Mouse (Mus musculus): ENCODE measurements at regions not wholly inside any gene's neighbourhood (a gene's known extent, or its start where the extent isn't known, plus 50 kb on each side); places are given as distances from the start of the nearest gene placed in this dataset.

DNA sequence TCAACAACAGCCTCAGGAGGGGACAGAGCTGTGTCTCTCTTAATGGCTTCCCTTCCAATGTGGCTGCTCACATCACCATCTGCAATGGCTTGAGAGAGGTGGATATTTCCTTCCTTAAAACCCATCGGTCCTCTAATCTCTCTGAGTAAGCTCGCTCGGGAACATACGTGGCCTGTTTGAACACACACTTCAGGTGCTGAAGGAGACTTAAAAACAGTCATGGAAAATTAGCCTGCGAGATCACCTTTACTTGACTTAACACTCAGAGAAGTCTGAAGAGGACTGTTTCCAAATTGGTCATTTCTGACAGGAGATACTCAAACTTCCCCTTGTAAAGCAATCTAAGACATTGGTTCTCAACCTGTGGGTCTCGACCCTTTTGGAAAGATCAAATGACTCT lies 83.0 kb downstream of the Vegfa start:
- ATAC-seq, result no peak
- no peaks in the 10 kb centered on the region for H3K4me1 ChIP-seq (ENCODE audit: control insufficient read depth, insufficient read depth, low read depth, low read length)
- no peak overlapping the region for H3K4me2 ChIP-seq (ENCODE audit: low read length)
- no peak overlapping the region for H3K4me3 ChIP-seq (ENCODE audit: low read length)
- H3K9me3 ChIP-seq (ENCODE audit: control insufficient read depth, low read length), result no peaks in the 10 kb centered on the region
- no peaks in the 10 kb centered on the region for H3K36me3 ChIP-seq (ENCODE audit: control insufficient read depth, insufficient read depth, low read length)
- no peak overlapping the region for H3K27ac ChIP-seq (ENCODE audit: low read depth, low read length)
- H3K27me3 ChIP-seq (replicated peaks; ENCODE audit: control insufficient read depth, insufficient read depth, low read length), result no peaks in the 10 kb centered on the region
- no peak overlapping the region for H3K9ac ChIP-seq (ENCODE audit: low read depth, low read length)
- 94% methylated on average over 6 of the region's 6 CpGs for WGBS

DNA sequence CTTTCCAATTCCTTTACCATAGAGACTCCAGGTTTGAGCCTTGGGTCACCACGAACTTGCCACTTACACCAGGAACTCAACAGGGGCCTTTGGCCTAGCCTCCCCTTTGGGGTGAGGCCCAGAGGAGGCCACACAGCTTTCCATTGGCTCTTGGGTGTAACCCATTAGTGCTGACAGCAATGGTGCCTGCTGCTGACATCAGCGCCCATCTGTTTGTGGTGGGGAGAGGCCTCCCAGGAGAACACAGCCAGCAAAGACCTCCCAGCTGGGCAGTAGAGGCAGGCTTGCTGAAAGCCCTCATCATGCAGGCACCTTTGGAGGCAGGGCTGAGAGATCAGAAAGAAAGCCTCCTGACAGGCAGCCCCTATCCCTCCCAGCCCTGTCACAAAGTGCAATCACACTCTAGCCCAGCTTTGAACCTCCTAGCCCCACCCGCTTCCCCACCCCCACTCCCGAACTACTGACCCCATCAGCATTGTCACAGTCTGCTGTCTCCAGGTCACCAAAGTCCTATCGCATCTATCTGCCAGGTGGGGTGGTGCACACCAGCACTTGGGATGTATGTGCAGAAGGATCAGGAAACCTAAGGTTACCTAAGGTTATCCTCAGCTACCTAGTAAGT lies 83.7 kb downstream of the Vegfa start:
- 81% methylated on average over 5 of the region's 5 CpGs for WGBS
- no peak for ATAC-seq
- Histone ChIP-seq H3K36me3 (ENCODE audit: control insufficient read depth, insufficient read depth, low read length) (no peaks in the 10 kb centered on the region), H3K4me1 (ENCODE audit: control insufficient read depth, insufficient read depth, low read depth, low read length) (no peaks in the 10 kb centered on the region), H3K4me2 (ENCODE audit: low read length) (no peak overlapping the region), H3K27me3 (replicated peaks; ENCODE audit: control insufficient read depth, insufficient read depth, low read length) (no peaks in the 10 kb centered on the region), H3K9me3 (ENCODE audit: control insufficient read depth, low read length) (no peaks in the 10 kb centered on the region), H3K9ac (ENCODE audit: low read depth, low read length) (no peak overlapping the region), H3K27ac (ENCODE audit: low read depth, low read length) (no peak overlapping the region), H3K4me3 (ENCODE audit: low read length) (no peak overlapping the region)

DNA sequence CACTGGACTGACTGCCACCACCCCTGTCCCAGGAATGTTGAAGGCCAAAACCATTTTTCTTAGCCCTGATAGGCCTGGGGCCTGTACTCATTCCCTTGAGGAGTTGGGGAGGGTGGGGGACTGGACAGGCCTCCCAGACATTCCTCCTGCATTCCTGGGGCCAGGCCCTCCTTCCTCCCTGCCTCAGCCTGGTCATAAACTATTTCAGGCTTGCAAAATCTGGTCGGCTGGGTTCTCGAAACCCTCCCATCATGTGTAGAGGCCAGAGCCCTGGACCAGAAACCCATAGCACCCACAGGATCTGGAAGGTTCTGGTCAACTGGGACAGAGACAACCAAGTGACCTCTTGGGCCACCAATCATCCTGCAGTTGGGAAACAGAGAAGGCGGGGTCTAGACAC lies 87.2 kb downstream of the Vegfa start:
- H3K36me3 ChIP-seq (ENCODE audit: control insufficient read depth, insufficient read depth, low read length), result no peaks in the 10 kb centered on the region
- WGBS, result 89% methylated on average over 3 of the region's 3 CpGs
- no peak for ATAC-seq
- H3K27ac ChIP-seq (ENCODE audit: low read depth, low read length), result no peak overlapping the region
- H3K4me2 ChIP-seq (ENCODE audit: low read length), result no peak overlapping the region
- H3K27me3 ChIP-seq (replicated peaks; ENCODE audit: control insufficient read depth, insufficient read depth, low read length), result no peaks in the 10 kb centered on the region
- no peaks in the 10 kb centered on the region for H3K9me3 ChIP-seq (ENCODE audit: control insufficient read depth, low read length)
- H3K4me3 ChIP-seq (ENCODE audit: low read length), result no peak overlapping the region
- H3K4me1 ChIP-seq (ENCODE audit: control insufficient read depth, insufficient read depth, low read depth, low read length), result no peaks in the 10 kb centered on the region
- no peak overlapping the region for H3K9ac ChIP-seq (ENCODE audit: low read depth, low read length)

DNA sequence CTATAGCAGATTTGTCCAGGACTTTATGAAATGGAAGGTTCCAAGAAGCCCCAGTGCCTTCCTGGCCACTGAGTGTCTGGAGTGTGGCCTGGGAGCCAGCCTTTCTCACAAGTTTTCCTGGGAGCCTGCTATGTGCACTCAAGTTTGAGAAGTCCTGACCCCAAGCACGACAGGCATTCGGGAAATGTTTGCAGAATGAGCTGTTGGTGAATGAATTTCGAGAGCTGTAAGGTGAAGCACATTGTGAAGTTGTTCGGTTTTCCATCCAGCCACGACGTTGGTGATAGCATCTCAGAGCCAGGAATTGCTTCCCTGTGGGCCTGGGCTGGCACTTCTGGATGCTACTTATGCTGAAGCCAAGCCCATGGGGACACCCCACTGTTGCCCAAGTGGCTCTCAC lies 88.9 kb downstream of the Vegfa start:
- H3K27ac ChIP-seq (ENCODE audit: low read depth, low read length), result no peak overlapping the region
- ATAC-seq, result no peak

DNA sequence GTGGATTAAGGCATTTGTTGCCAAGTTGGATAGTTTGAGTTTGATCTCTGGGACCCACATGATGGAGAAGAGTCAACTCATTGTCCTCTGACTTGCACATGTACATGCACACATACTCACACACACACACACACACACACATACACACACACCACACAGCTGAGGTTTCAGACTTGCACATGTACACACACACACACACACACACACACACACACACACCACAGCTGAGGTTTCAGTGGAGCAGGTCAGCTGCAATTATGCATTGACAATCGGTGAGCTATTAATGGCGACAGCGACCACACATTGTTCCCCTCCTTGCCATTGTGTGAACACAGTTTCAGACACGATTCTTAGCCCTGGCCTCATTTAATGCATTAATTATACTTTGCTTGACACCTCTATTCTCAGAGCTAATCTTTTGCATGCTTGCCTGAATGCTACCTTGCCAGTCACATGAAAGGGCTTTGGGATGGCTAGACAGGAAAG lies 90.2 kb downstream of the Vegfa start:
- Histone ChIP-seq H3K4me1 (ENCODE audit: control insufficient read depth, insufficient read depth, low read depth, low read length) (no peaks in the 10 kb centered on the region), H3K9ac (ENCODE audit: low read depth, low read length) (no peak overlapping the region), H3K4me2 (ENCODE audit: low read length) (no peak overlapping the region), H3K36me3 (ENCODE audit: control insufficient read depth, insufficient read depth, low read length) (no peaks in the 10 kb centered on the region), H3K4me3 (ENCODE audit: low read length) (no peak overlapping the region), H3K27ac (ENCODE audit: low read depth, low read length) (no peak overlapping the region), H3K9me3 (ENCODE audit: control insufficient read depth, low read length) (no peaks in the 10 kb centered on the region), H3K27me3 (replicated peaks; ENCODE audit: control insufficient read depth, insufficient read depth, low read length) (no peaks in the 10 kb centered on the region)
- WGBS, result 17% methylated on average over 4 of the region's 4 CpGs
- ATAC-seq, result no peak

More for the DNA sequence above, 88.9 kb downstream of the Vegfa start:
- WGBS, result 78% methylated on average over 6 of the region's 6 CpGs
- H3K4me3 ChIP-seq (ENCODE audit: low read length), result no peak overlapping the region
- H3K4me2 ChIP-seq (ENCODE audit: low read length), result no peak overlapping the region
- no peaks in the 10 kb centered on the region for H3K4me1 ChIP-seq (ENCODE audit: control insufficient read depth, insufficient read depth, low read depth, low read length)
- H3K36me3 ChIP-seq (ENCODE audit: control insufficient read depth, insufficient read depth, low read length), result no peaks in the 10 kb centered on the region
- H3K9me3 ChIP-seq (ENCODE audit: control insufficient read depth, low read length), result no peaks in the 10 kb centered on the region
- no peak overlapping the region for H3K9ac ChIP-seq (ENCODE audit: low read depth, low read length)
- no peaks in the 10 kb centered on the region for H3K27me3 ChIP-seq (replicated peaks; ENCODE audit: control insufficient read depth, insufficient read depth, low read length)

DNA sequence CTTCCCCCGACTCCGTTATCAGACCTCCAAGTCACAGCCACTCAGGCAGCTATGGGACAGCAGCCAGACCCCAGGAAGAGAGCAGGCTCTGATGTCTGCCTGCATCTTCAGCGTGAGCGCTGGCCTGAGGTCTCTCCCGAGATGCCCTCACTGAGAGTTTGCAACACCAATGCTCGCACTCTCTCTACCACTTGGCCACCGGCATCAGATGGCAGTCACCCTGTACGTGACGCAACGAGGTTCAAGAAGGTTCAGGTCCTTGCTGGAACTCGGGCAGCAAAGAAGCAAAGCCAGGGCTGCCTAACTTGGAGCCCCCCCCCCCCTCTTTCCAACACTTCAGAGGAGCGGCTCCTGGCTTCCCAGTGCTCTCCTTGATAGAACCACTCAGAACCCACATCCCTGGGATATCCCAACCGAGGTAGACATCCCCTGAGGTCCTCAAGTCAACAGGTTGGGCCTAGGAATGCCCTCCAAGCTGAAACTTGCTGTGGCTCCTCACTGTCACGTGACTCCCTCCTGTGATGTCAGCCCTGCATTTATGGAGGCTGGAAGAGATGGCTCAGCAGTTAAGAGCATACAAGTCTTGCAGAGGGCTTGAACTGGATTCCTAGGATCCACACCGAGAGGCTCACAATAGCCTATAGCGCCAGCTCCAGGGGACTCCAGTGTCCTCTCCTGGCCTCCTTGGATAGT lies 91.9 kb downstream of the Vegfa start:
- no peaks in the 10 kb centered on the region for H3K4me1 ChIP-seq (ENCODE audit: control insufficient read depth, insufficient read depth, low read depth, low read length)
- H3K4me3 ChIP-seq (ENCODE audit: low read length), result no peak overlapping the region
- H3K27me3 ChIP-seq (replicated peaks; ENCODE audit: control insufficient read depth, insufficient read depth, low read length), result no peaks in the 10 kb centered on the region
- no peak for ATAC-seq
- no peaks in the 10 kb centered on the region for H3K9me3 ChIP-seq (ENCODE audit: control insufficient read depth, low read length)
- no peak overlapping the region for H3K4me2 ChIP-seq (ENCODE audit: low read length)
- no peak overlapping the region for H3K27ac ChIP-seq (ENCODE audit: low read depth, low read length)
- H3K9ac ChIP-seq (ENCODE audit: low read depth, low read length), result no peak overlapping the region
- WGBS, result 92% methylated on average over 16 of the region's 16 CpGs
- H3K36me3 ChIP-seq (ENCODE audit: control insufficient read depth, insufficient read depth, low read length), result no peaks in the 10 kb centered on the region

DNA sequence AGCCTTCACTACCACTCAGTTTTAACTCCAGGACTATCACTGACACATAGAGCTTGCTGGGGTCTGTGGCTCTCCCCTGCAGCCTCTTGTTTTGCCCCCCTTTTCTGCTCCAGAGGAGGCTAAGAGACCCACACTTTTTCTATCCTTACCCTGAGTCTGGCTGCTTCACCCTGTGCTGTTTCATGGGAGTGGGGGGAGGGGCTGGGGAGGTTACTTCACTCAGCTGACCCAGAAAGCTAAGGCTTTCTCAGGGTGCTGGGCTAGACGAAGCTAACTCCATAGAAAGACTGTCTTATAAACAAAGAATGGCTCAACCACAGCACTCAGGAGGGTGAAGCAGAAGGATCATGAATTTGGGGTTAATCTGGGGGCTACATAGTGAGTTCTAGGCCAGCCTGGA lies 93.9 kb downstream of the Vegfa start:
- no peak for ATAC-seq
- Histone ChIP-seq H3K27ac (ENCODE audit: low read depth, low read length) (no peak overlapping the region), H3K36me3 (ENCODE audit: control insufficient read depth, insufficient read depth, low read length) (no peaks in the 10 kb centered on the region), H3K4me2 (ENCODE audit: low read length) (no peak overlapping the region), H3K9ac (ENCODE audit: low read depth, low read length) (no peak overlapping the region), H3K4me3 (ENCODE audit: low read length) (no peak overlapping the region), H3K4me1 (ENCODE audit: control insufficient read depth, insufficient read depth, low read depth, low read length) (no peaks in the 10 kb centered on the region), H3K9me3 (ENCODE audit: control insufficient read depth, low read length) (no peaks in the 10 kb centered on the region), H3K27me3 (replicated peaks; ENCODE audit: control insufficient read depth, insufficient read depth, low read length) (no peaks in the 10 kb centered on the region)
- 46% methylated on average over 1 of the region's 1 CpGs for WGBS

DNA sequence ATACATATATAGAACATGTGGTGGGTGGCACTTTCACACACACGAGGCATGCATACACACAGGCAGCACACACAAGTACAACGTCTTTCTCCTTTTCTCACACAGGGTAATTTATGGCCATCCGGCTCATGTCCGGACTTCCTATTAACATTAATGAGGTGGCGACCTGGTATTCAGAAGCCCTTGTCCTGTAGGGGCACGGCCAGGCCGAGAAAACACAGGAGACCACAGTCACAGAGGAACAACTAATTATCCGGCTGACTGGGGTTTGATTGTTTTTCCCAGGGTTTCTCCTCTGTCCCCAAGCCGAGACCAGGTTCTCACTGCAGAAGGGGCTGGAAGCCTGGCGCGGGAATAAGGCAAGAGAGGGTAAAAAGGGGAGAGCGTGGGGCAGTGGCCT lies 95.6 kb downstream of the Vegfa start:
- H3K27ac ChIP-seq (ENCODE audit: low read depth, low read length), result no peak overlapping the region
- no peaks in the 10 kb centered on the region for H3K36me3 ChIP-seq (ENCODE audit: control insufficient read depth, insufficient read depth, low read length)
- H3K4me3 ChIP-seq (ENCODE audit: low read length), result no peak overlapping the region
- H3K9me3 ChIP-seq (ENCODE audit: control insufficient read depth, low read length), result no peaks in the 10 kb centered on the region
- no peak overlapping the region for H3K4me2 ChIP-seq (ENCODE audit: low read length)
- H3K9ac ChIP-seq (ENCODE audit: low read depth, low read length), result no peak overlapping the region
- no peaks in the 10 kb centered on the region for H3K4me1 ChIP-seq (ENCODE audit: control insufficient read depth, insufficient read depth, low read depth, low read length)
- H3K27me3 ChIP-seq (replicated peaks; ENCODE audit: control insufficient read depth, insufficient read depth, low read length), result no peaks in the 10 kb centered on the region
- 25% methylated on average over 12 of the region's 12 CpGs for WGBS
- ATAC-seq, result no peak

DNA sequence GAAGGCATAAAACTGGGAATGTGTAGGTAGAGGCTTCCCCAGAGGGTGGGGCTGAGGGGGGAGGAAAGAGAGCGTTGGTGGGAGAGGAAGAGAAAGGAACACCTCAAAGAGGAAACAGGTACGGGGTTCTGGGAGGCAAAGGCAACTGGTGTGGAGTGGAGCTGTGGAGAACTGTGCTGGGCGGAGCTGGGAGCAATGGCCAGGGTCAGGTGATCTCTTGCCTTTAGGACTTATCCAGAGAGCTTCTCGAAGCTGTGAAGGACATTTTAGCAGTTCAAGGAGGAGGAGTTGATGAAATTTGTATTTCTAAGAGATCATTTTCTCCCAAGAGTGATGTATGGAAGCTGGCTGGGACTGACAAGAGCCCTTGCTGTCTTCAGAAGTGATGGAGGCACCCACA lies 96.9 kb downstream of the Vegfa start:
- no peak for ATAC-seq
- no peak overlapping the region for H3K27ac ChIP-seq (ENCODE audit: low read depth, low read length)
- H3K4me3 ChIP-seq (ENCODE audit: low read length), result no peak overlapping the region
- WGBS, result 81% methylated on average over 4 of the region's 4 CpGs
- no peaks in the 10 kb centered on the region for H3K9me3 ChIP-seq (ENCODE audit: control insufficient read depth, low read length)
- no peak overlapping the region for H3K4me2 ChIP-seq (ENCODE audit: low read length)
- no peaks in the 10 kb centered on the region for H3K27me3 ChIP-seq (replicated peaks; ENCODE audit: control insufficient read depth, insufficient read depth, low read length)
- H3K4me1 ChIP-seq (ENCODE audit: control insufficient read depth, insufficient read depth, low read depth, low read length), result no peaks in the 10 kb centered on the region
- H3K36me3 ChIP-seq (ENCODE audit: control insufficient read depth, insufficient read depth, low read length), result no peaks in the 10 kb centered on the region
- H3K9ac ChIP-seq (ENCODE audit: low read depth, low read length), result no peak overlapping the region

Measured in hindbrain, embryonic 16.5 days (tissue).